Mouse (Mus musculus) testis, postnatal 10 days (tissue): Measurements from ENCODE around the gene Rcsd1.

Source experiments
- DNase-seq: peaks from one replicate; pipeline ENCODE4 v3.0.0; 2021; ENCODE audit warnings: low spot score

Rcsd1 gene

DNA sequence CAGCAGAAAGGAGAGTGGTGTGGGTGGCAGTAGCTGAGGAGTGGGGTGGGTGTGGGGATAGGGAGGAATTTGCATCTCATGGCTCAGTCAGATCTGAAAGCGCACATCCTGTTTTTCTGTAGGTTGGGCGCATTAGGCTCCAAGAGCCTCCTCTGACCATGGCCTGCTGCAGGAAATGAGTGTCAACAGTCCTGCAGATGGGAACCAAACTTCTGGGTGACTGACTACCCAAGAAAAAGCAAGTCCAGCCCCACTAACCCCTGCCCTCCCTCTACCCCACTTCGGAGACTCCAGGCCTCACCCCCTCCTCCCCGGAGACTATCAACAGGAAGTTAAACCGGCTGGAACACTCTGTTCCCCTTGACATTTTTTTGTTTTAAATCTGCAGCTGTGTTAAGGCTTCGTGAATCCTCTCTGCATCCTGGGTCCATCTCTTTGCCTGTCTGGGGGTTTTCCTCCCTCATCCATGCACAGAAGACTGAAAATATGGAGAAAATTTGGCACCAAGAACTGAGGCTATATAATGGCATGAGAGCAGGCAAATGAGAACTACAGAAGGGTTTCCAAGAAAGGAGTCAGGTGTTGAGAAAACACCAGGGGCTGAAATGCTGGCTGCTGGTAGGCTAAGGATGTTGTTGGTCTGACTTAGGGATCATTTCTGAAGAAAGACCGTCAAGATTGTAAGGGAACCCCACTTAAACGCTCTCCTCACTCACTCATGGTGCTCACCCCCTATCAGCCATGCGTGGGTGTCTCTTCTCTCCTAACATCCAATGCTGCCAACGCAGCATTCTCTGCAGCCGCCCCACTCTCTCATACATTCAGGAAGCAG, 8.4 kb upstream of the Rcsd1 start:
- peak; percentile 57 for DNase-seq

DNA sequence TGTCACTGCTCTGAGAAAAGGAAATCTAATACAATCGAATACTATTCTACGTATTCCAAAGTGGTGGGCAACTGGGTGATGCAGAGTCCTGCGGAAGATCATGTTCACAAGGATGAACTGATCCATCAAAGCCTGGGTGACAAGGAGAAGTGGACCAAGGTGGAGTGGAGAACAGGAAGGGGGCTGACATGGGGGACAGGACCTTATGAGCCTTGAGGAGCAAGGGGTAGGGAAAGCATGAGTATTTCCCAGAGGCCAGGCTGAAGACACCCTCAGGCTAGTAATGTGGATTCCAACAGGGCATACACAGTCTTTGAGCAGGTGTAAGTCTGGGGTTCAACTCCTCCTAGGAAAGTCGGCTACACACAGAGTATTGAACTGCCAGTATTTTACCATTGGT, 6.9 kb upstream of the Rcsd1 start:
- no peak for DNase-seq

DNA sequence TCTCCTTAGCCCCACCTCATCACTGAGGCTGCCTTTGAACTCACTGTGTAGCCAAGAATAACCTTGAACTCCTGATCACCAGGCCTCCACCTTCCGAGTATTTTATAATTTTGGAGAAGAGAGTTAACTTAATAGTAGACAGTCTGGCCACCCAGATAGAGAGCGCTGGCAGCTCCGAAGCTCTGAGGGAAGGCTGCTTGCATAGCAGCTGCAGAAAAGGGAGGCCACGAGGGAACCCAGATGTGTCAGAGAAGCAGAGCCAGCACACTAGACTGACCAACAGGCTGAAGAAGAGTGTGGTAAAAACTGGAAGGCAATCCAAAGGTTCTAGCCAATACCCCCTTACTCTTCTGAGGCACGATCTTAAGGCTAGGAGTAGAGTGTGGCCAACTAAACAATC, 4.2 kb upstream of the Rcsd1 start:
- no peak for DNase-seq

DNA sequence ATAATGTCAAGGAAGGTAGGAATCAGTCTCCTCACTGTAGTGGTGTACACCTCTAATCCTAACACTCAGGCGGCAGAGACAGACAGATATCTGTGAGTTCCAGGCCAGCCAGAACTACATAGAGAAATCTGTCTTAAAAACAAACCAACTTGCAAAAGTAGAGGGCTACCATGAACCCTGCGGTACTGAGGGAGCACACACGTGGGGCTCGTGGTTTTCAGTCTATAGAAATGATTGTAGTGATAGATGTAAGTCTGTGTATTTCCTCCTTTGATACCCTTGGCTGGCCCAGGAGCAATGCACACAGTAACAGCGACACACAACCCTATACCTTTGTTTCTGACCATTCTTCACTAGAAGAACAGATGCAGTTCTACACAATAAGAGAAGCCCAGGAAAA, 2.4 kb upstream of the Rcsd1 start:
- no peak for DNase-seq

DNA sequence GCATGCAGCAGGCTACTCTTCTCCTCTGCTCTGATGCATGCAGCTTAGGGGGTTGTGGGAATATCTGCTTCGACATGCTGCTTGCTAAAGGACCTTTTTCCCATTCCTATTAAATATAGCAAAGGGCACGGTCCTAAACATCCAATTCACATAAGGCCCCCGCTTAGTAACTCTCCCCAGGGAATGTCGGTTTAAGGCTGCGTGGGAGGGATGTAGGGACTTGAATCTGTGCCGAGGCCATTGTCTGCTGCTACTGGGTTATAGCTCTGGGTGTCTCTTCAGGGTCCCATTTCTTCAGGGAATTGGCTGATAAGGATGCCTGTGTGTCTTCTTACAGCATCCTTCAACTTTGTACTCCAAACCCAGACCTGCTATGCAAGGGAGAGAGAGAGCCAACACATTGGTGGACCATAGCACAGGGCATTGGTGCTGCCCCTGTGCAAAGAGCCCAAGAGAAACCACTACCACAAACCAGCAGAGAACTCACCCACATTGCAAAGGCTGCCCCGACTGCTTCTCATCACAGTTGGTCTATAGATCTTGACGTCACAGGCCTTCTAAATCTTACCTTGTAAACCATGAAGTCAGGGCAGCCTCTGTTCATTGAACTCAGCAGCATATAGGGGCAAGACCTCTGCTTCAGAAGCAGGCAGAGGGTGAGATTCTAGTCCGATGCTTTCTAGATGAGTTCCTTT, 724 bp downstream of the Rcsd1 start:
- no peak for DNase-seq

DNA sequence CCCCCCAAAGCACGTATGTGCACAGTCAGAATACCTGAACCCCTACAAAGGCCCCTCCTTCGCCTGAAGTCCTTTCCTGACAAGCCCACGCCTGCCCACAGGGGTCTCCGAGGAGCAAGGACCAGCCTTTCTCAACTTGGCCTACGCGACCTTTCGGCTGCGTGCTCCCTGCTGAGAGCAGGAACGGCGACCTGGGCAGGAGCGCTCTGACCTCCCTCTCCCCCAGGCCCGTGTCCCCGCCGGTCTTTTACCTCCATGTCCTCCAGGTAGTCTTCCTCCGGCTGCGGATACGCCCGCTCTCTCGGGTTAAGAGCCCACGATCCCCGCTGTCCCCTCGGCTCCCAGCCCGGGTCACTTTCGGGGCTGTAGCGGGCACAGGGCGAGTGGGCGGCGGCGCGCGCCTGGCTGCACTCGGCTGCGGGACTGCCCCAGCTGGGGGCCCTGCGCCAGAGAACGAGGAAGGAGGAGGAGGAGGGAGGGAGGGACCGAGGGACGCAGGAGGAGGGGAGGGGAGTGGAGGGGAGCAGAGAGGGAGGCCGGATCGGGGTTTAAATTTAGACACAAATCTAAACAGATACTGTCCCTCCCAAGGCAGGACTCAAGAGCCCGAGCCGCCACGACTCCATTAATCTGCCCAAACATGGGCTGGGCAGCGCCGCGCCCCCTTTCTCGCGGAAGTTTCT, 1.8 kb downstream of the Rcsd1 start:
- DNase-seq, result peak; percentile 74

DNA sequence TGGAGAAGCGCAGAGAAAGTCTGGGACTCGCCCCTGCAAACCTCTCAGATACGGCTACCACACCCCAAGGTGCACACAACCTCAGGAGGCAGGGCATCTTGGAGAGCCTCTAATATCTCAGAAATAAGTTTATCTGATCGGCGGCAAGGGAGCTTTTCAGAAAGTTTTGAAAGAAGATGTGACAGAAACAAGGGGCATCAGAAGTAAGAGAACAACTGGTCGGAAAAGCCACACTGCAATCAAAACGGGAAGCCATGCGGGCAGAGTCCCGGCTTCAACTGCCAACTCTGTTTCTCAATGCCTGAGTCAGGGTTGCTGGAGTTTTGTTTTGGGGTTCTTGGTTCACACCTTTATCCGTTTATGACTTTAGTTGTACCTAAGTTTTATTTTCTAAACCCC, 2.3 kb downstream of the Rcsd1 start:
- no peak for DNase-seq

DNA sequence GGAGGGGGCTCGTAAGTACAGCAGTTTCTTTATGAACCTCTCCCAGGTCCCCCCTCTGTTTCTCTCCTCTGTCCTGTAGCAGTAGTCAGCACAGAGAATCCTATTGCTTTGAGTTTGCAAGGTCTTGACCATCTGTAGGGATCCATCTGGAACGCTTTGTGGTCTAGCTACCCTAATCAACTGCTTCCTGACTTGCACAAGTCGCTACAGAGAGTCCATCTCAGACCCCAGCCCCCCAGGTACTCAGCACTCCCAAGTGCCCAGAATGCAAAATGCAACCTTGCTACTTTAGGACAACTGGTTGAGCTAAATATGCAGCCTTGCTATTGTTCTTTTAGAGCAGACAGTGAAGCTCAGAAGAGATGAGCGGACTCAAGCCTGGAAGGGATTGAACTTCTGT, 3.1 kb downstream of the Rcsd1 start:
- no peak for DNase-seq

DNA sequence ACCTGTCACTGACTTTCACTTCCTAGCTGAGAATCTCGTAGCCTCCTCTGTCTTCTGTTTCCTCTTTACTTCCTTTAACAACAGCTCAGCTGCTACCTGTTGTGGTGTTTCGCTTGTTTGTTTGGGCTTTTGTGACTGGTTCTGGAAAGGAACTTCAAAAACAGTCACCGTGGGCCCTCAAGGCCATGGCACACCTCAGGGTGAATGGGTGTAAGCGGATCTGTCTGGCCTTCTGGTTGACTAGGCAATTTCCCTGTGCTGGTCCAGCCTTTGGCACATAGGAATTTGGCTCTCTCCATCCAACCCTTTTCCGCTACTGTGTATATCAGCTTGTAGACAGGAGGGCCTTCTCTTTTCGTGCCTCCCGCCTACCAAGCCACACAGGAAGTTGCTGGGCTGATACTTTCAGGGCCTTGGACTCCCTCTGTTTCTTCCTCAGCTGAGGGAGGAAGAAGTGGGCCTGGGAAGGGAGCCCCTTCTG, 3.6 kb downstream of the Rcsd1 start:
- no peak for DNase-seq

DNA sequence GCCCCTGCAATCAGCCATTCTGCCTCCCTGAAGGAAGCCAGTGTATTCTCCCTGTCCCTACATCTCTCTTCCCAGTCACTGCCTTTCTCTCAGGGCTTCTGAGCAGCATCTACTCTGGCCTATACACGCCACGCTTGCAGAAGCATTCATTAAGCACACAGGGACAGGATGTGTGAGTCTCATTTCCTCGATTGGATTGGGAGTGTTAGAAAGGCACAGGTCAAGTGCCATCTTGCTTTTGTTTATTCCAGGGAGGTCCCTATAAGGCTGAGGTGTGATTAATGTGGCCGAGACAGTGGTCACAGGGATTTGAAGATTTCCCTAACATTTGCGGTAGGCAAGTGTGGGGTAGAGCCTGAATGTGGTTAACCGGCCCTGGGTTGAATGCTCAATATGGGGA, 4.2 kb downstream of the Rcsd1 start:
- no peak for DNase-seq

DNA sequence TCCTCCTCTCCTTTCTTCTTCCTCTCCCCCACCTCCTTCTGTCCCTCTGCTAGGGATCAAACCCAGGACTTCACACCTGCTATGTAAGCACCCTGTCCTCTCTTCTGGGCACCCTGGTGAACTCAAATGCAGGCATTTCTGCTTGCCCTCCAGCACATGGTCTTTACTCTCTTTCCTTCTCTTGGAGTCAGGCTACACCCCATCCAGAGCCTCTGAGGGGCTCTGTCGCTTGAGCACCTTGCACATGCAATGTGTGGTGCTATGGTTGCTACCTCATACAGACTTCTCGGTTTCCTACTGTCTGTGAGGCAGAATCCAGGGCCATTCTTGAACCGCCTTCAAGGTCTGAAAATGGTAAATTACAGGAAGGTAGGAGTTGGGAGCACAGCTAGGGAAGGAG, 4.7 kb downstream of the Rcsd1 start:
- DNase-seq, result no peak

DNA sequence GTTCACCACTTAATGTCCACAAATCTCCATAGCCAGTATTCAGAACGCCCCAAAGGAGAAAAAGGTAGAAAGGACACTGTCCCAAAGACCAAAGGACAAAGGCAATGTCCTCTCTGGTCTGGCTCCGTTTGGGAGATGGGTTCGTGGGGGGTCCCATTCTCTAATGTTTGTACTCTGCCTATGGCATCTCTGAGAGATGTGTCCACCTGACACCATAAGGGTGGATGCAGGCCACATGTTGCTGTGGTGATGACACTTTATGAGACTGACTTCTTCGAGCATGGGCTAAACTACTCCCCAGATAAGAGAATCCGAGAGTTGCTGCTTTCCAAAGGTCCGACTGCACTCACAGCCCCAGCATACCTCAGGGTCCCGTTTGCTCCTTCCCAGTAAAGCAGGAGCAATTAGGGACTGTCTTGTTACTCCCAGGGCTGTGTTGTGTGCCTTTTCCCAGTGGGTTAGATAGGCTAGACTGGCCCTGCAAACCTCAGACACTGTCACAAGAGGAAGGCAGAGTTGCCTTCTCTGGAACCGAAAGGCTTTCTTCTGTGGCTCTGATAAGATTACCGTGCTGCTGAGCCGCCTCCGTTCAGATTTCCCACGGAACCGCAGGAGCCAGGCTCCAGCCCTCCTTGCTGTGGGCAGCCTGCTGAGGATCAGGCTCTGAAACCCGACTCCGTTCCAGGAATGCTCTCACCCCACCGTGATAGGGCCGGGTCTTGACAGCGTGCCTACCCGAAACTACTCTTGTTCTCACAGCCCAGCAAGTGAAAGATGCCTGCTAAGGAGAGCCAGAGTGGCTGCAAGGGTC, 7.1 kb downstream of the Rcsd1 start:
- DNase-seq, result no peak

DNA sequence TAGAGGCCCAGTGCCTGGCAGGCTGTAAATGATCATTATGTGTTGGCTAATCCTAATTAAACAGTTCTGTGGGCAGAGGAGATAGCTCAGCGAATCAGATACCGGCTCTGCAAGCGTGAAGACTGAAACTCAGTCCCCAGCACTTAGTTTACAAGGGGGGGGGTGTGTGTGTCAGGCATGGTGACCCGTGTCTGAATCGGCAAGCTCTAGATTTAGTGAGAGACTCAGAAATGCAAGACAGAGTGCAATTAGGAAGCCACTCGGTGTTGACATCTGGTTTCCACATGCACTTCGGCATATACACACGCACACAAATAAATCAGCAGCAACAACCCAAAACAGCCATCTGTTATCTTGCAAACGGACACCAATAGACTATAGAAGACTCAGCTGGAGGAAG, 8.0 kb downstream of the Rcsd1 start:
- no peak for DNase-seq

DNA sequence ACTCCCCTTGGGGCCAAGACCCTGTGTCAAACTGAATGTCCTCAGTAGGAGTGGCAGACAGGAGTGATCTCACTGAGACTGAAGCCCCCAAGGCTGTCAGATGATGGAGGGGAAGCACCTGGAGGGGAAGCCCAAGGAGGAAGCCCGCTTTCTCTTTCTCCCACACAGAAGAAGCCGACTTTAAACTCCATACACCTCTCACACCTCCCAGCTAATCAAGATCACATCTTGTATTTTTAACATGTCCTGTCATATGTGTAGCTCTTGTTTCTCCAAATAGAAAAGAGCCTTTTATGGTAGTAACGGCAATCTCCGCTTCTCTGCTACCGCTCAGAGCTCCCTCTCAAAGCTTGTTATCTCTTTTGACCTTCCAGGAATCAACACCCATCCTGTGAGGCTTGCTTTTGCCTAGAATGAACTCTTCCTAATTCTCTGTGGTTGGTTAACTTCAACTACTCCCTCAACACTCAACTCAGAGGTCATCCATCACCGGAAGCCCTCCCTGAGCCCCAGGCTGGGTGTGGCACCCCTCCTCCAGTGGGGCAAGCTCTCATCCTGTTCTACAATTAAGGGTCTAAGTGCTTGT, 8.5 kb downstream of the Rcsd1 start:
- DNase-seq, result no peak

DNA sequence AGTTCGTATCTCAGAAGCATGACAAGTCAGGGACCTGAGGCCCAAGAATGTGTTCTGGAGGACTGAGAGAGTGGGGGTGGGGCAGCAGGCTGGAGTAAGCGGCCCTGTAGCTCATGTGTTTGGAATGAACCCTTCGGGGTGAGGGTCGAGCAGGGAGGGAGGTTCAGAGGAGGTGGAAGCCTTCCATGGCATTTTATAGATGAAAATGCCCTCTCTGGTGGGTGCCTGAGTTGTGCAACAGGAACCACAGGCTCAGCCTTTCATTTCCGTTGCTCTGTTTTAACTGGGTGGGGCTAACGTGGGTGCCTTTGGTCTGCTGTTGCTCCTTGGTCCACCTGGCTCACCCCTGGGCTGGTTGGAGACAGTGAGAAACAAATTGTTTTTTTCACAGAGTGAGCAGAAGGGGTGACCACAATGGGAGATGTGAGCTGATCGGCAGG, 9.2 kb downstream of the Rcsd1 start:
- peak; percentile 54 for DNase-seq

DNA sequence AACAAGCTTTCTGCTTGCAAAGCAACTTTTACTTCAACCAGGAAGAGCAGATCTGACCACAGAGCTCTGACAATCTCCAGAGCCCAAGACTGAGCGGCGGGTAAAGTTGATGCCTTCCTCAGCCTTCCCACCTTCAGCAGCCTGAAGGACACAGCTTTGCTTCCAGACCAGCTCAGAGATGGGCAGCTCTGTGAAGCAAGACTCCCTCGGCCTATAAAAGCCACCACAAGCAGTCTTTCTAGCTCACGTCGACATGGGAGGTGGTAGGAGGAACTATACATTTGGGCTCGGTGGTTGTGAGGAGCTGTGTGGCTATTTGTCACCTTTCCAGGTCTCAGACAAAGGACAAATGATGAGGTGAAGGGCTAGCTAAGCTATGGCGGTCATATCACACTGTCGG, 11.9 kb downstream of the Rcsd1 start:
- DNase-seq, result no peak

DNA sequence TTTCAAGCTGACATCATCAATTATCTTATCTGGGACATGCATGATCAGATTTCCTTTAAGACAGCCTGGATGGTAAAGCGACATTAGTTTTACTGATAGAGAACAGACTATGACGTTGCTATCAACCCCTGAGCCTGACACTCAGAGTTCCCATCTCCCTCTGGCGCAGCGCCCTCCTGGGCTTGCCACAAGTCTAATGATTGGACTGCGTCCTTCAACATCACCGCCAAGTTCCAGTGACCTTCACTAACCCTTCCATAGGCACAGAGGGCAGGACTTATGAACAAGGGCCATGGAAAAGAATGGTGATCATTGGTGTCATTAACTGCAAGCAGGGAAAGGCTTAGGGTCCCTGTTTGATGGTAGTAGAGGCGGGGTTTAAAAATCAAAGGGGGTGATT, 12.7 kb downstream of the Rcsd1 start:
- no peak for DNase-seq

DNA sequence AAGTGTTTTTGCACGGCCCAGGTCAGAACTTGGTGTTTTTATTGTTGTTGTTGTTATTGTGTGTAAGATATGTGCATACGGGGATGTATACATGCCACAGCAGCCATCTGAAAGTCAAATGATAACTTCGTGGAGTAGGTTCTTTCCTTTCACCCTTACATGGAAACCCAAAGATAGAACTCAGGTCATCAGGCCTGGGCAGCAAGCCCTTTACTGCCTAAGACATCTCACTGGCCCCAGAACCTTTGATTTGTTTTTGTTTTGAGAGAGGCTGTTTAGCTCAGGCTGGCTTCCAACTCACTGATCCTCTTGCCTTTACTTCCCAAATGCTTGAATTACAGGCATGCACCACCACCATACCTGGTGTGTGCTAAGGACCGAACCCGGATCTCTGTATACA, 13.5 kb downstream of the Rcsd1 start:
- DNase-seq, result no peak

DNA sequence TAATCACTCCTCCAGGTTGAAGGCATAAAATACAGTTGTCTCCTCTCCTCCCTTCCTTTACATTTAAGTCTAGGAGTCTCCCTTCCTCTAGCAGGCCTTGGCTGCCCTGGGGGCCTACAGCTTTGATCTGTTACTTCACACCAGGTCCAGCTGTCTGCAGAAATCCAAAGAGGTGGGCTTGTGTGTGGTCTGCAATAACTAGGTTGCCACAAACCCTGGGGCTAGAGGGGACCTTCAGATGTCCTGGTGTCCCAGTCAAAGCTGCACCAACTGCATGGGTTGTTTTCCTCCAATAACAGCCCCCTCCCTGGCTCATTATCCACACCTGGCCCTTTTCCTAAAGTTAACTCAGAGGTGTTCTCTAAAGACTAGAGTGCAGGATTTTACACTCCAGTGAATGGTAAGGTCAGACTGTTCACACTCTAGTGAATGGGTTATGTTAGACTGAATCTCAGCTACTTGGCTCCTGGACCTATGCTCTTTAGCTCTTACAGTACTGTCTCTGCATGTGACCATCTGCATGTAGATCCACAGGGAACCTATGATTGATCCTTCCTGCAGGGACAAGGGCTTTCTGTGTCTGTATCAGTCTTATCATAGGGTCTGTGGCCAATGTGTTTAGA, 14.1 kb downstream of the Rcsd1 start:
- no peak for DNase-seq

DNA sequence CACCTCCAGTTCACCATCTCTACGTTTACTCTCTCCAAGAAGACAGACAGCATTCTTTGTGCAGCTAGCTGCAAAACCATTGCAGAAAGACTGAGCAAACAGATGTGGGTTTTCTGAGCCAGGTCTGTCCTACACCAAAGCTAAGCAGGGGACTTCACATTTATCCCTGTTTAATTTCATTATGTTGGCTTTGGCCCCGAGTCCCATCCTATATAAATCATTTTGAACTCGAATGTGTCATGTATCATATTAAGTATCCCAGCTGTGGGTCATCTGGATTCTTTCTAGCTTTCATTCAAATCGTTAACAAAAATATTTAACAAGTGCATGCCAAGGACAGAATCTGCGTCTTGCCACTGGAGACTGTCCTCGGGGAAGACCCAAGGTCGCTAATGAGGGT, 15.7 kb downstream of the Rcsd1 start:
- DNase-seq, result no peak

DNA sequence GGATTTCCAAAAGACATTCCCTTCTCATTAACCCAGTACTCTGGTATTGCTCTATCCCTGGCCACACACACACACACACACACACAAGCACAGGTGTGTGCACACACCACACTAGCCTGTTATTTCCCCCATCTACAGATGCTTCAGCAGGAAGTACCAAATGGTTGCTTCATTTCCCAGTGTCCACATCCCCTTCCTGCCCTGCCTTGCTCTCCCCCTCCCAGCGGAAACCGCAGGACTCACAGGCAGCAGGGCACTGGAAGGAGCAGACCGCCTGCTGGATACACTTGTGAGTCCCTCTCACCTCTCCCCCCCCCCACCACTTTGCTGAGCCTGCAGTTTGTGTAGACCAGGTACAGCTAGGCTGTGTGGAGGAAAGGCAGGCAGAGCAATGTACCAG, 18.0 kb downstream of the Rcsd1 start:
- DNase-seq, result no peak
